Mouse (Mus musculus) heart, postnatal 0 days (tissue): ENCODE measurements around the gene Pcsk5.

Experiments used
- CTCF ChIP-seq: IDR thresholded peaks from 2 replicates; pipeline ENCODE4 v1.5.1; 2016; ENCODE audit warnings: antibody characterized with exemption, control low read depth, low read depth
- EP300 ChIP-seq: IDR thresholded peaks from 2 replicates; pipeline ENCODE4 v1.6.1; 2016; ENCODE audit warnings: antibody characterized with exemption, low read depth

DNA sequence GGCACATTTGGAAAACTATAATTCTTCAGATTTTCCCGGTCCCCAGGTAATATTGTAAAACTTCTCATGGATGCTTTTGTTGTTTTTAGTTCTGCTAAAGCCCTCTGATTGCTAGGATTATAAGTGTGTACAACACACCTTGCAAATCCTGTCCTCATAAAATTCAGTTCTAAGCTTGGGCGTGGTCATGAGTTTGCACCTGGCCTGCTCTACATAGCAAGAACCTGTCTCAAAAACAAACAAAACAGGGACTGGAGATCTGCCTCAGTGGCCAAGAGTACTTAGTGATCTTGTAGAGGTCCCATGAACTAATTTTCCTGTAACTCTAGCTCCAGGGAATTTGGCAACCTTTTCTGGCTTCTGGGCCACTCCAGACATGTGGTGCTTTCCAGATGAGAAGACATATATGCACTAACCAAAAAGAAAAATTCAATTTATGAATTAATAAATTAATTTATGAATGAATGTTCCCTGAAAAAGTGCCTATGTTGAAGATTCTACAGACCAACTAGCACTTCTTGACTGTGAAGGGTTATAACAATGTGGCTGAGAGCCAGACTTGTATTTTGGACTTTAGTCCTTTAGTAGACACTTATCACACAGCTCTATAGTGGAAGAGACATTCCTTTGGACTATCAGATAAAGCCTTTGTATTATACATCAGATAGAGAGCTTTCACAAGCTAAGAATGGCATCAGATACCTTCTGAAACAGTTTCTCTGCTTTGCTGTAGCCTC lies 409.4 kb downstream of the Pcsk5 start:
- TF ChIP-seq CTCF (no peak), EP300 (no peak)
